Mouse (Mus musculus) embryonic facial prominence, embryonic 10.5 days (tissue): ENCODE data around the gene Cog1. TPM values are rescaled to one million over a fixed set of nuclear protein-coding genes. Genes with fewer than 3 reads are reported as not detected.
"Not testable (repeated sequence)": the region's sequence is repeated elsewhere in the genome, so short reads cannot be mapped to it uniquely, and the experiment has no call there.

Experiments used
- DNase-seq: peaks from one replicate; pipeline ENCODE4 v3.0.0-alpha.2; 2017; ENCODE audit warnings: low spot score
- H3K27ac ChIP-seq: fragments of 300-500 bp; sonication (generic); replicated peaks from 2 replicates; pipeline ENCODE4 v1.5.1; 2016; ENCODE audit warnings: mild to moderate bottlenecking
- H3K27me3 ChIP-seq: fragments of 300-500 bp; sonication (generic); replicated peaks from 2 replicates; pipeline ENCODE4 v1.6.1; 2016; ENCODE audit warnings: low read depth, mild to moderate bottlenecking; ENCODE audit not compliant: poor library complexity, severe bottlenecking
- H3K36me3 ChIP-seq: fragments of 300-500 bp; sonication (generic); replicated peaks from 2 replicates; pipeline ENCODE4 v1.6.1; 2016; ENCODE audit warnings: mild to moderate bottlenecking, moderate library complexity
- H3K4me1 ChIP-seq: fragments of 300-500 bp; sonication (generic); 2 replicates; pipeline ENCODE4 v1.6.1; 2016
- H3K4me3 ChIP-seq: fragments of 300-500 bp; sonication (generic); 2 replicates; pipeline ENCODE4 v1.5.1; 2016; ENCODE audit warnings: mild to moderate bottlenecking, moderate library complexity
- H3K9me3 ChIP-seq: fragments of 300-500 bp; sonication (generic); 2 replicates; pipeline ENCODE4 v1.6.1; 2016; ENCODE audit warnings: mild to moderate bottlenecking
- WGBS: fragments of 180-500 bp; shearing (Covaris S2); methylation state at CpG from one replicate; pipeline ENCODE4 v1.1.7; 2016; 5-methylcytosine and 5-hydroxymethylcytosine counted together
- polyA plus RNA-seq: library from polyadenylated mRNA; unstranded; fragments of >200 nt; fragmentation: Nextera tagmentation; extraction: Ambion mirVana; gene quantifications from 2 replicates; pipeline ENCODE4 v1.2.1, GENCODE M21; 2016

The Cog1 gene
- polyA plus RNA-seq, 1 experiment from 2014 or later: 27.4 TPM

DNA sequence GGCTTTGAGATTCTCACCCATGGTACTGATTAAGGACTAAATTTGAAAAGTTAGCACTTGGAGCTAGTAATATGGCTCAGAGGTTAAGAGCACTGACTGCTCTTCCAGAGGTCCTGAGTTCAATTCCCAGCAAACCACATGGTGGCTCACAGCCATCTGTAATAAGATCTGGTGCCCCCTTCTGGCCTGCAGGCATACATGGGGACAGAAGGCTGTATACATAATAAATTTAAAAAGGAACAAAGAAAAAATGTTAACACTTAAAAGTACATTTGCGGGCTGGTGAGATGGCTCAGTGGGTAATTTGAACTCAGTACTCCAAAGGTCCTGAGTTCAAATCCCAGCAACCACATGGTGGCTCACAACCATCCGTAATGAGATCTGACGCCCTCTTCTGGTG lies 11.2 kb downstream of the Cog1 start:
- WGBS: 96% methylated on average over 3 of the region's 3 CpGs
- H3K27ac ChIP-seq, H3K9me3 ChIP-seq, H3K27me3 ChIP-seq, H3K4me3 ChIP-seq, DNase-seq: not testable (repeated sequence)
- peaks cover 19% of the 10 kb centered on the region for H3K4me1 ChIP-seq
- peaks cover 99% of the 10 kb centered on the region for H3K36me3 ChIP-seq

DNA sequence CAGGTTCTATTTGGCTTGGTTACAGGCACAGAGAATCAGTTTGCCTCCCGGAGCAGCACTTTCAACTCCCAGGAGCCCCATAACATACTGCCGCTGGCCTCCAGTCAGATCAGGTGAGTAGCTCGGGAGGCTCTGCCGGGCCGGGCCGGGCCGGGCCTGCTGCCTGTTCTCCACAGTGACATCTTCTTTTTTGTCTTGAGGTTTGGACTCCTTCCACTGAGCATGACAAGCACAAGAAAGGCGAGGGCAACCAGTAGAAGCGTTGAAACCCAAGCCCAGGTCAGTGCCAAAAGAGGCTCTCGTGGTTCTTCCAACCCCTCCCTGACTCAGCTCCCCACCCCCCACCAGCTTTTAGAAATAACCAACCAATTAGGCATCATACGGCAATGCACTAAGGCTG lies 12.0 kb downstream of the Cog1 start:
- Histone ChIP-seq H3K36me3 (peaks cover 95% of the 10 kb centered on the region), H3K4me1 (peaks cover 17% of the 10 kb centered on the region), H3K27ac (no peak overlapping the region), H3K27me3 (no peaks in the 10 kb centered on the region), H3K9me3 (no peaks in the 10 kb centered on the region), H3K4me3 (no peak overlapping the region)
- no peak for DNase-seq
- 96% methylated on average over 11 of the region's 11 CpGs for whole genome bisulfite sequencing

DNA sequence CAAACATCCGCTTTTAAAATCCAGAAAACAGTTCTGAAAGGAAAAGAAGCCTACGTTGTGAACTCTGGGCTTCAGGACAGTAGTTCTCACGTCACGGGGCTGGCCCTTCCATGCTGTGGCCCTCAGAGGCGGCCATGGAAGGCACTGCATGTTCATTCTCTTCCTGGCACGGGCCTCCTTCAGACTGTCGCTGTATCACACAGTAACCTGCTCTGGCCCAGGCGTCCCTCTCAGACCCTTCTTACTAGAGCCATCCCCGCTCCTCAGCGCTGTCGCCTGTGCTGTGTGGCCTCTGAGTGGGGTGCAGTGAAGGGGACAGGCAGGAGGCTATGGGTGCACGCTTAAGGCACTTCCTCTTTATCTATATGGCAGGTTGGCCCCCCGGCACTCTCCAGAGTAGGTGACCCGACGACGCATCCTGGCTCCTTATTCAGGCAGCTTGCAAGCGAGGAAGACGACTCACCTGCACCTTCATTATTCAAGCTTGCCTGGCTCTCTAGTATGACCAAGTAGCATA lies 12.9 kb downstream of the Cog1 start:
- Histone ChIP-seq H3K36me3 (peaks cover 90% of the 10 kb centered on the region), H3K4me1 (peaks cover 17% of the 10 kb centered on the region), H3K27me3 (no peaks in the 10 kb centered on the region), H3K4me3 (no peak overlapping the region), H3K27ac (no peak overlapping the region), H3K9me3 (no peaks in the 10 kb centered on the region)
- 94% methylated on average over 18 of the region's 18 CpGs for WGBS
- no peak for DNase-seq

DNA sequence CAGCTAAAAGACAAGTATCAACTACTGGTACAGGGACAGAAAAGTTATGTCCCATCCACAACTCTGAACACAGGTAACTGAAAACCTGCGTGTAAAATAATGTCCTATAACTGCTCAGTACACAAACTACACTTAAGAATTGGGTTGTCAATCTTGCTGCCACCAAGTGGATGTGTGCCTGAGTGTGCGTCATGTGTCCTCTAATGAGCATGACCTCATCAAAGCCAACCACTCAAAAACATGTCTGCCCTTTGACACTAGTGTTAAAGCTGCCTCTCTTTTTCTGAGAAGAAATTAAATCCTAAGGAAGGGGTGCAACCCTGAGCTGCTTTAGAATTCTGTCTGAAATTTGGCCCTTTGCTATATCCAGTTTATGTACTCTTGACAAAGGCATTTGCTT lies 15.3 kb downstream of the Cog1 start:
- no peaks in the 10 kb centered on the region for H3K27me3 ChIP-seq
- no peak for DNase-seq
- no peaks in the 10 kb centered on the region for H3K9me3 ChIP-seq
- H3K27ac ChIP-seq: no peak overlapping the region
- H3K4me1 ChIP-seq: peaks cover 5% of the 10 kb centered on the region; the same call in 1 of the 2 replicates
- no peak overlapping the region for H3K4me3 ChIP-seq
- peaks cover 90% of the 10 kb centered on the region for H3K36me3 ChIP-seq
- WGBS: 73% methylated on average over 2 of the region's 2 CpGs

DNA sequence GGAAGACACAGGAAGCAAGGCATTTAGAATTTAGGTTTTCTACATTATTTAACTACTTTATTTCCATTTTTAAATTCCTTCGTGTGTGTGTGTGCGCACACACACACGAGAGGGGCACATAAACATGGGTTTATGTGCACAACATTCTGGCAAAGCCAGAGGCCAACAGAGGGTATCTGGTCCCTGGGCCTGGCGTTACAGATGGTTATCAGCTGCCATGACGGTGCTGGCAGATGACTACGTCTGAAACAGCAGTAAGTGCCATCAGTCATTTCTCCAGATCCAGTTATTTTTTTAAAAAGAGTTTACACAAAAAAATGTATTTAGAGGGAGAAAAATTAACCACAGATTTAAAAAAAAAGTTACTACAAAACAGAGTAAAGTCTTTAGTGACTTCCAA lies 17.2 kb downstream of the Cog1 start:
- Histone ChIP-seq H3K27me3 (no peaks in the 10 kb centered on the region), H3K27ac (no peak overlapping the region), H3K36me3 (peaks cover 88% of the 10 kb centered on the region), H3K9me3 (no peaks in the 10 kb centered on the region), H3K4me3 (no peak overlapping the region), H3K4me1 (peaks cover 3% of the 10 kb centered on the region; the same call in 1 of the 2 replicates)
- WGBS: 86% methylated on average over 6 of the region's 6 CpGs
- DNase-seq: no peak

DNA sequence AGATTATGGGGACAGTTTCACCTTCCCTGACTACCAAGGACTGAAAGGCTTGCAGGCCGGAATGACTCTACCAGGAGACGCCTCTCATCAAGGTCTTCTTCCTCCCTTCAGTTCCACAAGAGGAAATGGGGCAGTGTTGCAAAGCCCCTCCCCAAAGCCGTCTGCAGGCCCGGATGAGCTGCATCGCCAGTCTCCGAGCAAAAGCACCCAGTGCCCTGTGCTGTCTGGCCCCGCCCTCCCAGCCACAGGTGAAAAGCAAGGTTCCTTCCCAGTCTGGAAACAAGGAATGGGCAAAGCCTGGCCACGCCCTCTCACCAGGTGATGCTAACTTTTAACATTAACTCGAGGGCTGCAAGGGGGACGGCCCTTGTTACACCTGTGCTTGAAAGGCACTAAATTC lies 17.7 kb downstream of the Cog1 start:
- WGBS: 58% methylated on average over 10 of the region's 10 CpGs
- DNase-seq: no peak
- Histone ChIP-seq H3K27ac (no peak overlapping the region), H3K4me3 (no peak overlapping the region), H3K9me3 (no peaks in the 10 kb centered on the region), H3K4me1 (peaks cover 3% of the 10 kb centered on the region; the same call in 1 of the 2 replicates), H3K36me3 (peaks cover 88% of the 10 kb centered on the region), H3K27me3 (no peaks in the 10 kb centered on the region)

DNA sequence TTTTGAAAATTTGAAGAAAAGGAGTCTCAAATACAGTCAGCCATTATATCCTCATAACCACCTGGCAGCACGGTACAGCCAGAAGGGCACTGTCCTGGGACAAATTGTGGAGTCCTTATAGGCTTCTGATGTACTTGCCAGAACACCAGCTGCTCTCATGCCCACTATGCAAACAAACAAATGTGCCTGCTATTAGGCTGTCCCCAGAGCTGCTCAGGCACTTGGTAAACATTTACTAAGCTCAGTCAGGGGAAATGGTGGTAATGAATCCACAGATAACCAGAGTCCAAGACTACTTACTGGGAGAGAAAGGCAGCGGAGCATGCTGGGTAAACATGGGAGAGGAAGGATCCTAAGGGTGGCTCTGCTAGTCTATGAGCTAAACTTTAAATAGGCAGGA lies 18.2 kb downstream of the Cog1 start:
- no peaks in the 10 kb centered on the region for H3K9me3 ChIP-seq
- 82% methylated on average over 2 of the region's 2 CpGs for WGBS
- no peak overlapping the region for H3K27ac ChIP-seq
- peaks cover 3% of the 10 kb centered on the region; the same call in 1 of the 2 replicates for H3K4me1 ChIP-seq
- peaks cover 88% of the 10 kb centered on the region for H3K36me3 ChIP-seq
- H3K27me3 ChIP-seq: no peaks in the 10 kb centered on the region
- DNase-seq: no peak
- no peak overlapping the region for H3K4me3 ChIP-seq

DNA sequence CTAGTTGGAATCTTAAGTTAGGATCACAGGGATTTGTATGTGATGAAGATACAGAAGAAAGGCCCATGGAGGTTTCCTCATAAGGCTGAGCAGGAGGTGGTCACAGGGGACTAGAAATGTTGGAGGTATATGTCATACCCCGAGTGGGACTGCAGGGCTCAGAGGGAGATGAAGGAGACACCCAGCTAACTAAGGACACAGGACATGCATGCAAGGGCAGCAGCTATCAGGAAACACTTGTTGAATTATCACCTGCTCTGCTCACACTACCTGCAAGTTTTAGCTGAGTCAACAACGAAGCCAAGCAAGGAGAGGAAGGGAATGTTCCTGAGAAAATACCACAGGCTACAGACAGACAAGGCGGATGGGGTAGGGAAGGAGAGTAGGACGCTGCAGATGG lies 18.7 kb downstream of the Cog1 start:
- H3K27ac ChIP-seq: no peak overlapping the region
- H3K36me3 ChIP-seq: peaks cover 88% of the 10 kb centered on the region
- no peak for DNase-seq
- H3K4me1 ChIP-seq: peaks cover 3% of the 10 kb centered on the region; the same call in 1 of the 2 replicates
- H3K4me3 ChIP-seq: no peak overlapping the region
- 86% methylated on average over 4 of the region's 4 CpGs for WGBS
- H3K9me3 ChIP-seq: no peaks in the 10 kb centered on the region
- no peaks in the 10 kb centered on the region for H3K27me3 ChIP-seq

DNA sequence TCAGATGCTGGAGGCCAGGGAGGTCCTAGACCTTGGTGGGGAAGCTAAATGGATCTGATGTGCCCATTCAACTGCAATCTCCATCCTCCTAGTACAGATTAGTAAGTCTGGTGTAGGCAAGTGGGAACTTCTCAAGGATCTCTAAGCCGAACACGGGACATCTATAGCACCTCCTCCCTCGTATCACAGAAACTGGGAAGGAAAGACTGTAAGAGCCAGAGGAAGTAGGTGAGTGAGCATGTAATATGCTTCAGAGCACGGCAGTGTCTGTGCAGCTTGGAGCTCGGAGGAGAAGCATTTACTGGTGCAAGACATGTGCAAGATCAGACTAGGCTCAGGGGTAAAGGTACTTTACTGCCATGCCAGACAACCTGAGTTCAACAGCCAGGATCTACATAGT lies 19.9 kb downstream of the Cog1 start:
- DNase-seq: no peak
- H3K4me3 ChIP-seq: no peak overlapping the region
- H3K27me3 ChIP-seq: no peaks in the 10 kb centered on the region
- H3K36me3 ChIP-seq: peaks cover 88% of the 10 kb centered on the region
- H3K27ac ChIP-seq: no peak overlapping the region
- no peaks in the 10 kb centered on the region for H3K9me3 ChIP-seq
- H3K4me1 ChIP-seq: peaks cover 3% of the 10 kb centered on the region; the same call in 1 of the 2 replicates
- WGBS: 94% methylated on average over 5 of the region's 5 CpGs

DNA sequence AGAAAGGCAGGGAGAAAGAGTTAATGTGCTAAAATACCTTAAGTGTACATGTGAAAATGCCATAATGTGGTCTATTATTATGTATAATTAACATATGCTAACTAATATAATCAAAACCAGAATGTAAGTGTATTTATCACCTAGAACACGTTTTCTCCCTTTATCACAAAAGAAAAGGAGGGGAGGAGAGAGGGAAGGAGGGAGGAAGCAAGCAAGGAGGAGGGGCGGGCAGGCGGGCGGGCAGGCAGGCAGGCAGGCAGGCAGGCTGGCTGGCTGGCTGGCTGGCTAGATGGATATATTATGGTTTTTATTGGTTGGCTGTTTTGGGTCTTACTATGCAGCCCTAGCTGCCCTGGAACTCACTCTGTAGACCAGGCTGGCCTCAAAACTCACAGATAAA lies 20.7 kb downstream of the Cog1 start:
- 85% methylated on average over 4 of the region's 4 CpGs for WGBS
- no peaks in the 10 kb centered on the region for H3K27me3 ChIP-seq
- no peaks in the 10 kb centered on the region for H3K9me3 ChIP-seq
- no peak for DNase-seq
- no peak overlapping the region for H3K27ac ChIP-seq
- H3K4me3 ChIP-seq: no peak overlapping the region
- peaks cover 3% of the 10 kb centered on the region; the same call in 1 of the 2 replicates for H3K4me1 ChIP-seq
- peaks cover 88% of the 10 kb centered on the region for H3K36me3 ChIP-seq

DNA sequence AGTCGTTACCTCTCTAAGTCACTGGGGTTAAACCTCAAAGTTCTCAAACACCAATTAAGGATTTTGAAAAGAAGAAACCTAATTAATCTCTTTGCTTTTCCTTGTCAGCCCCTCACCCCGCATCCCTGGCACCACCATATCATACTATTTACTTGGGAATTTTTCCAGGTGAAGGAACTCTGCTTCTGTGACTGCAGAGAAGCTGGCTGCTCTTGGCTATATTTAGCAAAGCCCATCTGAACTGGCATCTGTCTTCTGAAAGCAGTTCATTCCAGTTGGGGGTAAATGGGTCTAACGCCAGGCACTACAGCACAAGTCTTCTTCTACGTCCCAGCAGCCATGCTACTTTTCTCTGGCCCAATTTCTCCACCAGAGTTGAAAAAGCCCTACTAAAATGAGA lies 24.6 kb downstream of the Cog1 start:
- no peaks in the 10 kb centered on the region for H3K27me3 ChIP-seq
- no peak overlapping the region for H3K27ac ChIP-seq
- WGBS: 95% methylated on average over 4 of the region's 4 CpGs
- peaks cover 92% of the 10 kb centered on the region for H3K36me3 ChIP-seq
- no peak for DNase-seq
- H3K4me3 ChIP-seq: no peak overlapping the region
- H3K4me1 ChIP-seq: peaks cover 4% of the 10 kb centered on the region
- H3K9me3 ChIP-seq: no peaks in the 10 kb centered on the region

DNA sequence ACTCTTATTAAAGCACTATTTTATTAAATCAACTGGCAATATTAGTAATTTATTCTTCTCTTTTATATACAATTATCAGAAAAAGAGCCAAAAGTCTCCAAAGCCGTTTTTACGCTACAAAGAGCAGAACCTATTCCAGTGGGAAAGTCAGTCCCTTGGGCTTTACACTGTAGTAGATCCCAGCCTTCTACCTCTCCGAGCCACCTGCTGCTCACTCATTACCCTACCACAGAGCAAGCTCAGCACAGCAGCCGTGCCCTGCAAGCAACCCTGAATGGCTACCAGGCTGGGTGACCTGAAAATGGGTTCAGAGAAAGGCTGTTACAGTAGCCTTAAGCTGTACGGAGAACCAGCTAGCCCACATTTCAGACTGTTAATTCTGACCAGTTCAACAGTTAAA lies 25.6 kb downstream of the Cog1 start:
- H3K27me3 ChIP-seq: no peaks in the 10 kb centered on the region
- H3K4me1 ChIP-seq: peaks cover 7% of the 10 kb centered on the region
- no peak for DNase-seq
- no peak overlapping the region for H3K27ac ChIP-seq
- 92% methylated on average over 5 of the region's 5 CpGs for WGBS
- H3K36me3 ChIP-seq: peaks cover 82% of the 10 kb centered on the region
- H3K9me3 ChIP-seq: no peaks in the 10 kb centered on the region
- no peak overlapping the region for H3K4me3 ChIP-seq

DNA sequence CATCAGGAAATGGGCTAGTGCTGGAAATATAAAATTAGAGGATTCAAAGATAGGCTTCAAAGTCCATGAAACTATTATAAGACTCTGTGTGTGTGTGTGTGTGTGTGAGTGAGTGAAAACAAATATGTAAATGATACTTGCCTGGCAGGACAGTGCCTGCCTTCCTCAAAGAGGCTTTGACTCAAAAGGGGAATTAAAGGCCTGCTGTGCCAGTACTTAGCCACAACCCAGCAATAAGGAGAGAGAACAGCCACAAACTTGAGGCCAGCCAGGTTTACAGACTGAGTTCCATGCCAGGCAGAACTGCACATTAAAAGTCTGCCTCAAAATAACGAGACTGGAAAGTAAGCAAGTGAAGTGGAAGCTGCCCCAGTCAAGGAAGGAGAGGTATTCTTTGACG lies 27.9 kb downstream of the Cog1 start:
- Histone ChIP-seq H3K4me3 (no peak overlapping the region), H3K36me3 (peaks cover 62% of the 10 kb centered on the region), H3K9me3 (no peaks in the 10 kb centered on the region), H3K27ac (no peak overlapping the region), H3K27me3 (no peaks in the 10 kb centered on the region), H3K4me1 (peaks cover 16% of the 10 kb centered on the region)
- DNase-seq: no peak
- WGBS: 91% methylated on average over 2 of the region's 2 CpGs

DNA sequence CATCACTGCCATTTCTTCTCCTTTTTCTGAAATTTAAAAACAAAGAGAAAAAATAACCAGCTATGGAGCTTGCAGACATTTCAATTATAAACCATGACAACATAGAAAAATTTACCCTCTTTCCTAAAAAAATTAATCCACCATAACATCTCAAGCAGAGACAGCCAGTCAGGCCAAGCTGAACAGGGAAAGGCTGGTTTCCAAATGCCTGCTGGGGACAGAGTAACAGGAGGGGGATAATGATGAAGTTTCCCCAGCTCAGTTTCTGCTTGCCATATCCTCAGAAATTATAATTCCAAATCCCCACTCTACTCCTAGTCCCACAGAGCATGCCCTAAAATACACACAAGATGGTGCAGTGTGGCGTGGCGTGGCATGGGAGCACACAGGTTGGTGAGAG lies 28.4 kb downstream of the Cog1 start:
- Histone ChIP-seq H3K27me3 (no peaks in the 10 kb centered on the region), H3K9me3 (no peaks in the 10 kb centered on the region), H3K27ac (no peak overlapping the region), H3K4me3 (no peak overlapping the region), H3K36me3 (peaks cover 57% of the 10 kb centered on the region), H3K4me1 (peaks cover 20% of the 10 kb centered on the region)
- DNase-seq: no peak
- WGBS: 90% methylated on average over 2 of the region's 2 CpGs
